Comparison of ENCODE assay signal across 22 mouse cellular contexts in genomic region chr11:100121466-100121865, GRCm38 (mm10). TPM values are rescaled to one million over a fixed set of nuclear protein-coding genes. Genes with fewer than 3 reads are reported as not detected.
"Had no signal": no experiment of that assay in that cellular context is flagged by ENCODE, and none has a peak within 500 bp of the region (broad histone marks: within the 10 kb centered on the region; RNA-seq: fewer than 3 reads in every experiment).

TSS of gene Krt13 (minus strand) at chr11:100121566.

- H3K27me3 ChIP-seq: intestine, embryonic 15.5 days; kidney, embryonic 15.5 days; limb, embryonic 12.5 days had no signal

- ATAC-seq: intestine, embryonic 15.5 days; lung, postnatal 0 days; midbrain, embryonic 16.5 days had no signal

- H3K9ac ChIP-seq: intestine, embryonic 15.5 days; kidney, embryonic 15.5 days; limb, embryonic 12.5 days; liver, embryonic 14.5 days had no signal

- H3K27ac ChIP-seq: intestine, embryonic 15.5 days; kidney, embryonic 15.5 days; limb, embryonic 12.5 days; liver, embryonic 14.5 days had no signal

- H3K9me3 ChIP-seq: intestine, embryonic 15.5 days; kidney, embryonic 15.5 days; limb, embryonic 12.5 days had no signal

- H3K4me3 ChIP-seq: intestine, embryonic 15.5 days; kidney, embryonic 15.5 days; limb, embryonic 12.5 days had no signal

- DNase-seq: kidney, adult 2 months; kidney, postnatal 14 days; layer of hippocampus, adult 9-11 months; layer of hippocampus, postnatal 36 days; lung, adult 18-20 months; lung, postnatal 4 days; right cerebral cortex, postnatal 4 days; spleen, adult 18-20 months; thymus, adult 2 months; thymus, postnatal 4 days had no signal

- H3K4me2 ChIP-seq: intestine, embryonic 15.5 days; kidney, embryonic 15.5 days; limb, embryonic 12.5 days; midbrain, embryonic 11.5 days had no signal

- H3K4me1 ChIP-seq: intestine, embryonic 15.5 days; kidney, embryonic 15.5 days; limb, embryonic 12.5 days had no signal

- H3K36me3 ChIP-seq: intestine, embryonic 15.5 days; kidney, embryonic 15.5 days; limb, embryonic 12.5 days had no signal

RNA-seq across cellular contexts. Expression of gene Krt13, which starts in this region (rescaled TPM):
- total RNA-seq: layer of hippocampus, postnatal 36 days; left cerebral cortex, adult 8-10 months; left cerebral cortex, postnatal 25 days; liver, adult 2 months; megakaryocyte, adult 5-6 weeks had no signal
- polyA plus RNA-seq: kidney, adult 2 months; limb, embryonic 12.5 days; liver, adult 2 months; midbrain, embryonic 11.5 days; neural tube, embryonic 14.5 days had no signal
